Mouse (Mus musculus) thymus, adult 18-20 months (tissue): ENCODE results near the gene 4930583I09Rik.

ENCODE experiments used
- DNase-seq, 2 experiments: peaks; one replicate each; pipeline ENCODE4 v3.0.0; 2022; ENCODE audit warnings: mixed read lengths in 2 of 2

4930583I09Rik gene

DNA sequence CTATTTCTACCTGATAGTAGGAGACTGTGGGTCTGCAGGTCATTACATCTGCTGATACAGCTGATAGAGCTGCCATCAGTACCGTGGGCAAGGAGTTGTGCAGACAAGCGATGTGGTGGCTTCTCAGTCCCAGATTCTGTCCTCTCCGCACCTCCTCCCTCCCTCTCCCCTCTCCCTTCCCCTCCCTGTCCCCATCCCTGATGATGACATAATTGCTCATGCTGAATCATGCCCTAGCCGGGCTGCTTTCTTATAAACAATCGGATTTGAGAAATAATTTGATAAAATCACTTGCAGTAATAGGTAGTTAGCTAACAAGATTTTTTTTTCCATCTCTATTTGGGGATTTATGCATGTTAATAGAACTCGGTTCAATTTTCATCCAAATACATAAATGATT lies at the start of gene 4930583I09Rik:
Gene 4930583I09Rik, minus strand, starts transcription at position 144 of the 400 bp plus-strand sequence.
- no peak for DNase-seq

GRCm38 (mm10) chr17:64876111-64876510 lies 40.2 kb upstream of the 4930583I09Rik start:
- DNase-seq: no peak

- DNase-seq: no peak
These were observed 37.8 kb upstream of the 4930583I09Rik start for GRCm38 (mm10) chr17:64873651-64874072.

DNA sequence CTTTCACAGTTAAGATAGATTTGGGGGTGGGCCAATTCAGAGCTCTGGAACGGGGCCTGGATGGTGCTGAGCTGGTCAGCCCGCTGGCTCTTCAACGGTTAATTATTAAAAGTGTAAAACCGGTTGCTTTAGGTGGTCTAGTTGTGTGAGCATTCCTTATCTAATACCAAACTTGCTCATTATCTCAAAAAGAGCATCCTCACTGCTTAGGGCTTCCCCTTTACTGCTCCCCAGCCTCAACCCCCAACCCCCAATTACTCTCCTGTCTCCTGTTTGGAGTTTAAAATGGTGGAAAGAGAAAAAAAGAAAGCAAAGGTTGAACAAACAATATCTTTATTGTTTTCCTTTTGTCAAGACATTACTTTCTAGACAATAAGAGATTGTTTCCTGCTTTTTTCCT lies 27.9 kb upstream of the 4930583I09Rik start:
- DNase-seq: no peak

GRCm38 (mm10) chr17:64860963-64861362 lies 25.1 kb upstream of the 4930583I09Rik start:
- no peak for DNase-seq

DNA sequence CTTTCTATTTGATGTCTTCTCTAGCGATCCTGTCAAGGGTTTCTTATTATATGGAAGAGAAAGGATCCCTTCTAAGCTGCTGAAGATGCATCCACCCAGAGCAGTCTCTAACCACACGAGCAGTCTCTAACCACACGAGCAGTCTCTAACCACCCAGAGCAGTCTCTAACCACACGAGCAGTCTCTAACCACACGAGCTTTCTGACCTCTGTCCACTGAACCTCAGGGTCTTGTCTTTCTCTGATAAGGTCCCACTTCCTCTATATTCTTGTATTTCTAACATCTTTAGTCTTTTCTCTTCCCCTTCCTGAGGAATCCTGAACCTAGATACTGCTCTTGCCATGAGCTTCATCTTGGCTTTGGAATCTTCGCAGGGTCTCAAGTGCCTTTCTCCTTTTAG lies 23.0 kb upstream of the 4930583I09Rik start:
- no peak for DNase-seq

DNA sequence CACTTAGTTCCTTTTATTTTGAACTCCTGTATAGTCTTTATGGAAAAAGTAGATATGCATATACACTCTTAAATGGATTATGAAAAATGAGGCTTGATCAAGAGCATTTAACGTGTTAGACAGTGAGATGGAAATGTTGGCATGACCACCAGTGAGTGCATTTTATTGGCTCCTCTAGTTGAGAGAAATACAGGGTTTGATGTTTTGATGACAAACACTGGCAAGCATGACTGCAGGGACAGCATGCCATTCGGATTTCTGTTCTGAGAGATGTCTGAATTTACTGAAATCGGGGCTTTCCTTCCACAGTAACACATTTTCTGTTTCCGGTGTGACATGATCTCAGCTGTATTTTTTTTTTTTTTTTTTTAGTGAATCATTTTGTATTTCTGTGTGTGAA lies 12.2 kb upstream of the 4930583I09Rik start:
- DNase-seq: no peak

DNA sequence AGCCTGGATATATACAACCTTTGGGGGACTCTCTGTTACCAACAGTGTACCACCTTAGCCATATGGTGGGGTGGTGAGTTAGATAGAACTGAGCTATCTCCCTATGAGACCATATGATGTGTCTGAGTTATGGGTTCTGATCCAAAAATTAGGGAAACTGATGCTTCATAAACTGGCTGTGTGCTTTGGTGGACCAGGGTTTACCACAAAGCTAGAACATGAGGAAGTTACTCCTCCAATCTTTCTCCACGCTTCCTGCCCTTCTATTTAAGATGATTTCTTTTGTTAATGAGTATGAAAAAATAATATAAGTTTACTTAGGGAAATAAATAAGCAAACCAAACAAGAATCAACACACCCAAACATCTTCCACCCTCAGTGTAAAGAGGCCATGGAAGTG lies 10.8 kb upstream of the 4930583I09Rik start:
- no peak for DNase-seq

DNA sequence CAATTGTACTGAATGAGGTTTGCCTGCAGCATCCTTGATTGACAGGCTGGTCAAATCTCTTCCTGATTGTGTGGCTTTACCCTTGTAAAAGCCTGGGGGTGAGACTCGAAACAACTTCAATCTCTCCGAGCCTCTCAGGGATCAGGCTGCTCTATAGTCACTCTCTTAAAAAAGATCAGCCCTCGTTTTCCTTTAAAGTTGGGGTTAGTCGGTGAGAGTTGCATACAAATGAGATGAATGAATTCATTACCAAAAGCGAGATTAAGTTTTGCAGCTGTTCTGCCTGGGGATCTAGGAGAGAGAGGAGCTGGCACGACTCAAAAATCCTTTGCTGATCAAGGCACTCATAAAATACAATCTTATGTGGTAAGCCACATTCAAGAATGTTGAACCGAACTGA lies 1.0 kb upstream of the 4930583I09Rik start:
- no peak for DNase-seq

- DNase-seq: no peak
These were observed 481 bp upstream of the 4930583I09Rik start for GRCm38 (mm10) chr17:64836352-64836751.

GRCm38 (mm10) chr17:64833906-64834490 lies 1.9 kb downstream of the 4930583I09Rik start:
- DNase-seq: no peak

DNA sequence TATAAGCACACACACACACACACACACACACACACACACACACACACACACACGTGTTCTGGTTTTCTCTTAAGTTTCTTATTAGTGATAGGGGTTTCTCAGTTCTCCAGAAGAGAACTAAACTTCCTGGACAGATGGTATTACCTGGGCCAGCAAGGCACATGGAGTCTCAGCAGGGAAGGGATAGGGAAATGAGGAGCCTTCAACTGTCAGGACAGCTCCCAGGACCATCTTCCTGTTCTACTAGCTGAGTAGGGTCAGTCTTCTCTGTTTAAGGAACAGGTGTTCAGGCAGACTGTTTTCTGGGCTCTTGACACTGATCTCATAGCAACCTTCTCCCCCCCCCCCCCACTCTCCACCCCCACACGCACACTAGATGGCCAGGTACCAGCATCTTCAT lies 2.8 kb downstream of the 4930583I09Rik start:
- DNase-seq: no peak

- no peak for DNase-seq
These were observed 8.4 kb downstream of the 4930583I09Rik start for GRCm38 (mm10) chr17:64827482-64827881.

DNA sequence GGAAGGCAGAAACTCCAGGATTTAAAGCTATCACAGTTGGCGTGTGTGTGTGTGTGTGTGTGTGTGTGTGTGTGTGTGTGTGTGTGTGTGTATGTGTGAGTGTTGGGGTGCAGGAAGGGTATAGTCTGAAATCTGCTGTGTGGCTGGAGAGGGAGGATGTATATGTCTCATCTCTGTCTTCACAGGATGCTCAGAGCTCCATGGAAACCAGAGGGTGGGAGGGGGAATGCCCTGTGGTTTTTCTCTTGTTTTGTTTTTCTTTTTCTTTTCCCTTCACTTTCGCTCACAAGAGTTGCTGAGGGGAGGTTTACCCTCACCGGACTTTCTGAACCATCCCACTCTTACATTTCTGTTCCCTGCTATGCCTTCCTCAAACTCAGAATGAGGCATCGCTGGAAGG lies 9.0 kb downstream of the 4930583I09Rik start:
- DNase-seq: no peak

- DNase-seq: no peak
These were observed 13.3 kb downstream of the 4930583I09Rik start for GRCm38 (mm10) chr17:64822561-64822960.

- DNase-seq: no peak
These were observed 14.9 kb downstream of the 4930583I09Rik start for GRCm38 (mm10) chr17:64820841-64821593.

DNA sequence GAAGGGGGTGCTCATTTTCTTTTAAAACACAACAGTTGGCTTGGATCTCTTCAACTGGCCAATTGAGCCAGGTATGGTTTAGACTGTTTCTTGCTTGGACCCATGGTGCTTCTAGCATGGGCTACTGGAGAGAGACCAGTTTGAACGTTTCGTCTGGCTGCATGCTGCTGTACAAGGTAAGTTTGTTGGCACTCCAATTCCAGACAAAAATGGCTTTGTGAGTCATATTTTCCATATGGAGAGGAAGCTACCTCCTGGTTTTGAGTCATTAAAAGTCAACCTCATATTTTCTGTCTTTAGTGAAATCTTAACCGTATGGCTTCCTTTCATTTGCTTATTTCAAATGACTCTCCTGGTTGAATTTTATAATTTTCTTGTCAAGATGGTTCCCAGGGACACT lies 19.6 kb downstream of the 4930583I09Rik start:
- DNase-seq: no peak

GRCm38 (mm10) chr17:64815806-64816205 lies 20.1 kb downstream of the 4930583I09Rik start:
- DNase-seq: no peak

DNA sequence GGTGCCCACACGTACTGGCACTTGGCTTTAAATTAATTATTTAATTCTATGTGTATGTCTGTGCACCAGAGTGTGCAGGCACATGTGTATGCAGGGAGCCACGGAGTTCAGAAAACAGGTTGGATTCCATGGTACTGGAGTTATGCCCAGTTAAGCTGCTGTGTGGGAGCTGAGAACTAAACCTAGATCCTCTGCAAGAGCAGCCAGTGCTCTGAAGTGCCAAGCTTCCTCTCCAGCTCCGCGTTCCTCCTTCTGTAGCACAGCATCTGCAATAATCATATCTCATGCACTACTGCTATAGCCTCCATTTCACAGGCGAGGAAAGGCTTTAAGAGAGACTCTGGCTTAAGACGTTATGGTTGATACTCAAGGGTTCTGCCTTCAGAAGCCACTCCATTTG lies 22.3 kb downstream of the 4930583I09Rik start:
- DNase-seq: no peak

- DNase-seq: no peak
These were observed 29.8 kb downstream of the 4930583I09Rik start for GRCm38 (mm10) chr17:64806035-64806589.

- no peak for DNase-seq
These were observed 31.3 kb downstream of the 4930583I09Rik start for GRCm38 (mm10) chr17:64804375-64805124.

- no peak for DNase-seq
These were observed 33.0 kb downstream of the 4930583I09Rik start for GRCm38 (mm10) chr17:64802956-64803275.

- no peak for DNase-seq
These were observed 33.5 kb downstream of the 4930583I09Rik start for GRCm38 (mm10) chr17:64802168-64802955.
